Mouse (Mus musculus) liver, embryonic 14.5 days (tissue): ENCODE data around the gene Pbrm1.

ENCODE experiments used
- CTCF ChIP-seq: IDR thresholded peaks from 2 replicates; pipeline ENCODE4 v1.5.1; 2016; ENCODE audit warnings: antibody characterized with exemption, low read depth, control low read depth
- EP300 ChIP-seq: IDR thresholded peaks from 2 replicates; pipeline ENCODE4 v1.6.1; 2016; ENCODE audit warnings: antibody characterized with exemption, low read depth

- TF ChIP-seq EP300 = no peak
- TF ChIP-seq CTCF = no peak
Observed at GRCm38 (mm10) chr14:31088515-31088914, 69.6 kb downstream of the Pbrm1 start.
